Mouse (Mus musculus) midbrain, embryonic 16.5 days (tissue): ENCODE measurements around the gene Mad2l1bp. TPM values are rescaled to one million over a fixed set of nuclear protein-coding genes. Genes with fewer than 3 reads are reported as not detected.

Experiments
- ATAC-seq: fragments of 200-750 bp; cut with Nextera tagmentation; 2 replicates; pipeline ENCODE4 v1.8.0; 2017; ENCODE audit warnings: moderate TSS enrichment
- H3K27ac ChIP-seq: fragments of 300-500 bp; sonication (generic); 2 replicates; pipeline ENCODE4 v1.5.1; 2014; ENCODE audit warnings: mild to moderate bottlenecking, low read length, mixed read lengths
- H3K27me3 ChIP-seq: fragments of 300-500 bp; sonication (generic); 2 replicates; pipeline ENCODE4 v1.6.1; 2014; ENCODE audit warnings: low read depth, low read length, mixed read lengths; ENCODE audit not compliant: control insufficient read depth, insufficient read depth
- H3K36me3 ChIP-seq: fragments of 300-500 bp; sonication (generic); 2 replicates; pipeline ENCODE4 v1.6.1; 2014; ENCODE audit warnings: mild to moderate bottlenecking, low read length, moderate library complexity, mixed read lengths; ENCODE audit not compliant: control insufficient read depth, insufficient read depth
- H3K4me1 ChIP-seq: fragments of 300-500 bp; sonication (generic); 2 replicates; pipeline ENCODE4 v1.6.1; 2014; ENCODE audit warnings: mild to moderate bottlenecking, low read length, mixed read lengths; ENCODE audit not compliant: control insufficient read depth, insufficient read depth
- H3K4me2 ChIP-seq: fragments of 300-500 bp; sonication (generic); 2 replicates; pipeline ENCODE4 v1.6.1; 2014; ENCODE audit warnings: mild to moderate bottlenecking, low read length, mixed read lengths
- H3K4me3 ChIP-seq: fragments of 300-500 bp; sonication (generic); 2 replicates; pipeline ENCODE4 v1.5.1; 2014; ENCODE audit warnings: low read depth, mild to moderate bottlenecking, low read length, moderate library complexity, mixed read lengths
- H3K9ac ChIP-seq: fragments of 300-500 bp; sonication (generic); 2 replicates; pipeline ENCODE4 v1.6.1; 2014; ENCODE audit warnings: low read depth, low read length, mixed read lengths
- H3K9me3 ChIP-seq: fragments of 300-500 bp; sonication (generic); replicated peaks from 2 replicates; pipeline ENCODE4 v1.6.1; 2014; ENCODE audit warnings: mild to moderate bottlenecking, low read length, mixed read lengths; ENCODE audit not compliant: control insufficient read depth, poor library complexity, severe bottlenecking
- WGBS: fragments of 180-500 bp; shearing (Covaris S2); extraction: QIAGEN DNeasy Blood & Tissue Kit; methylation state at CpG from one replicate; pipeline ENCODE4 v1.1.7; 2014; 5-methylcytosine and 5-hydroxymethylcytosine counted together
- polyA plus RNA-seq: library from polyadenylated mRNA; unstranded; fragments of >200 nt; fragmentation: Nextera tagmentation; extraction: Ambion mirVana; gene quantifications from 2 replicates; pipeline ENCODE4 v1.2.1, GENCODE M21; 2015

Gene Mad2l1bp
- polyA plus RNA-seq, 1 experiment from 2014 or later: 21.9 TPM

GRCm38 (mm10) chr17:46168318-46168717 is 15.0 kb upstream of the Mad2l1bp start:
- Histone ChIP-seq H3K4me2 (no peak overlapping the region), H3K27ac (no peak overlapping the region), H3K36me3 (peaks cover 48% of the 10 kb centered on the region), H3K4me3 (no peak overlapping the region), H3K9ac (no peak overlapping the region), H3K27me3 (no peaks in the 10 kb centered on the region), H3K9me3 (no peaks in the 10 kb centered on the region), H3K4me1 (no peaks in the 10 kb centered on the region)
- WGBS: 70% methylated on average over 5 of the region's 5 CpGs
- no peak for ATAC-seq

- H3K4me1 ChIP-seq: peaks cover 12% of the 10 kb centered on the region
- no peak overlapping the region for H3K27ac ChIP-seq
- H3K9ac ChIP-seq: no peak overlapping the region
- H3K27me3 ChIP-seq: no peaks in the 10 kb centered on the region
- no peak overlapping the region for H3K4me3 ChIP-seq
- WGBS: 76% methylated on average over 11 of the region's 11 CpGs
- H3K4me2 ChIP-seq: no peak overlapping the region
- ATAC-seq: no peak
- H3K36me3 ChIP-seq: peaks cover 37% of the 10 kb centered on the region
- no peaks in the 10 kb centered on the region for H3K9me3 ChIP-seq
These were observed 13.7 kb upstream of the Mad2l1bp start for GRCm38 (mm10) chr17:46167014-46167413.

- Histone ChIP-seq H3K27me3 (no peaks in the 10 kb centered on the region), H3K4me1 (peaks cover 19% of the 10 kb centered on the region), H3K4me3 (no peak overlapping the region), H3K4me2 (no peak overlapping the region), H3K36me3 (peaks cover 35% of the 10 kb centered on the region), H3K9ac (no peak overlapping the region), H3K9me3 (no peaks in the 10 kb centered on the region), H3K27ac (no peak overlapping the region)
- ATAC-seq: no peak
- WGBS: 88% methylated on average over 5 of the region's 5 CpGs
These were observed 12.9 kb upstream of the Mad2l1bp start for GRCm38 (mm10) chr17:46166270-46166669.

- H3K36me3 ChIP-seq: peaks cover 35% of the 10 kb centered on the region
- H3K4me3 ChIP-seq: no peak overlapping the region
- no peak for ATAC-seq
These were observed 12.1 kb upstream of the Mad2l1bp start for GRCm38 (mm10) chr17:46165460-46165859.

GRCm38 (mm10) chr17:46164791-46165190 is 11.4 kb upstream of the Mad2l1bp start:
- Histone ChIP-seq H3K9ac (no peak overlapping the region), H3K27ac (no peak overlapping the region), H3K27me3 (no peaks in the 10 kb centered on the region), H3K4me1 (peaks cover 23% of the 10 kb centered on the region), H3K4me2 (no peak overlapping the region), H3K36me3 (peaks cover 33% of the 10 kb centered on the region), H3K9me3 (no peaks in the 10 kb centered on the region), H3K4me3 (no peak overlapping the region)
- WGBS: 93% methylated on average over 10 of the region's 10 CpGs
- no peak for ATAC-seq

More at GRCm38 (mm10) chr17:46165460-46165859, 12.1 kb upstream of the Mad2l1bp start:
- peaks cover 19% of the 10 kb centered on the region for H3K4me1 ChIP-seq
- H3K27me3 ChIP-seq: no peaks in the 10 kb centered on the region
- H3K27ac ChIP-seq: no peak overlapping the region
- no peak overlapping the region for H3K9ac ChIP-seq
- 88% methylated on average over 12 of the region's 12 CpGs for WGBS
- no peak overlapping the region for H3K4me2 ChIP-seq
- no peaks in the 10 kb centered on the region for H3K9me3 ChIP-seq

- Histone ChIP-seq H3K27me3 (no peaks in the 10 kb centered on the region), H3K9me3 (no peaks in the 10 kb centered on the region), H3K4me3 (no peak overlapping the region), H3K4me1 (peaks cover 26% of the 10 kb centered on the region), H3K4me2 (no peak overlapping the region), H3K9ac (no peak overlapping the region), H3K36me3 (peaks cover 31% of the 10 kb centered on the region), H3K27ac (no peak overlapping the region)
- WGBS: 95% methylated on average over 8 of the region's 8 CpGs
- ATAC-seq: no peak
These were observed 10.9 kb upstream of the Mad2l1bp start for GRCm38 (mm10) chr17:46164301-46164700.

GRCm38 (mm10) chr17:46162951-46163421 is 9.6 kb upstream of the Mad2l1bp start:
- Histone ChIP-seq H3K36me3 (peaks cover 22% of the 10 kb centered on the region), H3K27me3 (no peaks in the 10 kb centered on the region), H3K9ac (no peak overlapping the region), H3K4me2 (no peak overlapping the region), H3K4me3 (no peak overlapping the region), H3K9me3 (no peaks in the 10 kb centered on the region), H3K4me1 (peaks cover 26% of the 10 kb centered on the region), H3K27ac (no peak overlapping the region)
- 85% methylated on average over 9 of the region's 9 CpGs for WGBS
- ATAC-seq: no peak

GRCm38 (mm10) chr17:46162551-46162950 is 9.2 kb upstream of the Mad2l1bp start:
- Histone ChIP-seq H3K4me1 (peaks cover 26% of the 10 kb centered on the region), H3K4me3 (no peak overlapping the region), H3K9ac (no peak overlapping the region), H3K36me3 (peaks cover 19% of the 10 kb centered on the region), H3K9me3 (no peaks in the 10 kb centered on the region), H3K4me2 (peak overlapping the region; percentile 91; the same call in 1 of the 2 replicates), H3K27me3 (no peaks in the 10 kb centered on the region), H3K27ac (no peak overlapping the region)
- 95% methylated on average over 7 of the region's 7 CpGs for WGBS
- ATAC-seq: no peak

- Histone ChIP-seq H3K9me3 (no peaks in the 10 kb centered on the region), H3K27me3 (no peaks in the 10 kb centered on the region), H3K27ac (peak overlapping the region; percentile 70; the same call in 1 of the 2 replicates), H3K36me3 (peaks cover 17% of the 10 kb centered on the region), H3K4me3 (peak overlapping the region; percentile 84), H3K4me1 (peaks cover 26% of the 10 kb centered on the region), H3K9ac (peak overlapping the region; percentile 83), H3K4me2 (peak overlapping the region; percentile 91)
- no peak for ATAC-seq
- WGBS: 53% methylated on average over 9 of the region's 9 CpGs
These were observed 8.4 kb upstream of the Mad2l1bp start for GRCm38 (mm10) chr17:46161710-46162109.
